Mouse (Mus musculus): ENCODE results near the gene Acap3.

Gene Acap3

DNA sequence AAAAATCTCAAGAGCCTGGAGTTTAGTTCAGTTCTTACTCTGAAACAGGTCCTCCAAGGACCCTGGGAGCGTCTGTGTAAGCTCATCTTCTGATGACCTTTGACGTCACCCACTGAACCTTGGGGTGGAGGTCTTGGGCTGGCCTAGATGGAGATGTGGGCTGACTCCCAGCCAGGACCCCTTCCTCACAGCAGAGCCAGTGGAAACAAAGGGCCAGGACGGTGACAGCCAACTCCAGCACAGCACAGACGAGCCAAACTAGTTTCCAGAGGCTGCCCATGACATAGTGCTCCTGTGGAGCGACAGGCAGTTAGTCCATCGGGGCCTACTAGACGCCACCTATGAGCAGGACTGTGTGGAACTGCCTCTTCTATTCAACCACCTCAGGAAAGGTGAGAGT is 16.7 kb downstream of the Acap3 start:
- in situ Hi-C loops (cut with MboI; ENCODE audit: low sequenced_read_pairs): no loop called here

DNA sequence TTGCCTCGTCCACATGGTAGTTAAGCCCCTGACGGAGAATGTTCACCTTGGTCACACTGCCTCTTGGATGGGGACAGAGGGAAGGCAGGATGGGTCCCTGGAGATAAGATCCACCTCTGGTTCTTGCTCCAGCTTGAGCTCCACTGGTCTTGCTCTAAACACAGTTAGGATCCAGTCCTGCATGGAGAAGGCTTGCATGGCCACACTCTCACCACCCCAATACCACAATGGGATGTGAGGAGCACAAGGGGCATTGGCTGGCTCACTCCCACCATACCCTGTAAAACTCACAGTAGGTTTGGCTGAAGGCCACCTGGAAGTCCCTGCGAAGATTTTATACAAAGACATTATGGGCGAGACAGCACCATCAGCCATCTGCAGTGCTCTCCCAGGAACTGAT is 17.1 kb downstream of the Acap3 start:
- in situ Hi-C loops (cut with MboI; ENCODE audit: low sequenced_read_pairs): no loop called here

GRCm38 (mm10) chr4:155932031-155932430 is 40.4 kb downstream of the Acap3 start:
- in situ Hi-C loops (cut with MboI; ENCODE audit: low sequenced_read_pairs): no loop called here

GRCm38 (mm10) chr4:155943049-155943452 is 51.4 kb downstream of the Acap3 start:
- in situ Hi-C loops (cut with MboI; ENCODE audit: low sequenced_read_pairs): no loop called here

- in situ Hi-C loops (cut with MboI; ENCODE audit: low sequenced_read_pairs): no loop called here
Measured at GRCm38 (mm10) chr4:155943534-155944249, 52.1 kb downstream of the Acap3 start, which contains the start of gene Ube2j2. Ube2j2 (plus strand) TSS chr4:155943831.

- in situ Hi-C loops (cut with MboI; ENCODE audit: low sequenced_read_pairs): no loop called here
Measured at GRCm38 (mm10) chr4:155944271-155944670, 52.6 kb downstream of the Acap3 start.

DNA sequence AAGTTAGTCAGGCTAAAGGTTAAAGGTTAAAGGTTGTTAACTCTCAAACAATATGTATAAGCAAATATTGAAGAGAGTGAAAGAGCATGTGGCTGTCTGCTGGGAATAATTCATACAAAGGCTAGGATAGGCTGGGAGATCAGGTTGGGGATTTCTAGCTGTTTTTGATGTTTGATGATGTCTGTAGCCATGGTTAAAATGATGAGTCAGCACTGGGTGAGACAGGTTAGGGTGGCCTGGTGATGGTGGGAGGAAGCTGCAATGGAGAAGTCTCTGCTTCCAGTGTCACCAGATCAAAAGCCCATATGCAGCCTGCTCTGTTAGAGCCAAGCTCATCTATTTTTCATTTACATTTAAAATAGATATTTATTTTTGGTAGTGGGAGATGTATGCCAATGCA is 55.5 kb downstream of the Acap3 start:
- in situ Hi-C loops (cut with MboI; ENCODE audit: low sequenced_read_pairs): no loop called here

- in situ Hi-C loops (cut with MboI; ENCODE audit: low sequenced_read_pairs): no loop called here
Measured at GRCm38 (mm10) chr4:155955491-155955890, 63.9 kb downstream of the Acap3 start.
